Mouse (Mus musculus) ES-E14 (cell line): ENCODE measurements around the gene Ppm1k. TPM values are rescaled to one million over a fixed set of nuclear protein-coding genes. Genes with fewer than 3 reads are reported as not detected.
"Not testable (repeated sequence)": the region's sequence is repeated elsewhere in the genome, so short reads cannot be mapped to it uniquely, and the experiment has no call there.

Experiments used
- DNase-seq: peaks from one replicate; pipeline ENCODE4 v3.0.0-alpha.2; 2013; ENCODE audit warnings: low read depth, low spot score
- H3K27ac ChIP-seq: 2 replicates; pipeline ENCODE4 v1.5.1; 2012; ENCODE audit warnings: low read depth, mild to moderate bottlenecking, low read length, moderate library complexity, mixed read lengths; ENCODE audit not compliant: poor library complexity, insufficient read depth, severe bottlenecking
- H3K36me3 ChIP-seq: 2 replicates; pipeline ENCODE4 v1.6.1; 2012; ENCODE audit warnings: mild to moderate bottlenecking, low read length, moderate library complexity, mixed read lengths; ENCODE audit not compliant: control insufficient read depth, poor library complexity, insufficient read depth, severe bottlenecking
- H3K4me1 ChIP-seq, 2 experiments: fragments of 150-350 bp in 1 of 2; sonication (generic) in 1 of 2; 2 replicates each; pipeline ENCODE4 v1.6.1; 2012; ENCODE audit warnings: low read length in 2 of 2, mild to moderate bottlenecking in 1 of 2, mixed read lengths in 1 of 2; ENCODE audit not compliant: control insufficient read depth in 2 of 2, insufficient read depth in 2 of 2, poor library complexity in 1 of 2
- H3K4me3 ChIP-seq, 2 experiments: fragments of 150-350 bp in 1 of 2; sonication (generic) in 1 of 2; 2 replicates each; pipeline ENCODE4 v1.5.1; 2012; ENCODE audit warnings: low read length in 2 of 2, low read depth in 1 of 2, mild to moderate bottlenecking in 1 of 2, mixed read lengths in 1 of 2; ENCODE audit not compliant: insufficient read depth in 1 of 2, poor library complexity in 1 of 2, severe bottlenecking in 1 of 2
- H3K9ac ChIP-seq: 2 replicates; pipeline ENCODE4 v1.6.1; 2012; ENCODE audit warnings: low read depth, mild to moderate bottlenecking, low read length, mixed read lengths; ENCODE audit not compliant: poor library complexity, insufficient read depth, severe bottlenecking
- H3K9me3 ChIP-seq: fragments of 150-350 bp; sonication (generic); 2 replicates; pipeline ENCODE4 v1.6.1; 2012; ENCODE audit warnings: low read depth, mild to moderate bottlenecking, low read length; ENCODE audit not compliant: control insufficient read depth, insufficient read depth
- CHD2 ChIP-seq: IDR thresholded peaks from 2 replicates; pipeline ENCODE4 v1.6.1; 2014; ENCODE audit warnings: mild to moderate bottlenecking, low read depth, low read length, inconsistent platforms
- HCFC1 ChIP-seq: IDR thresholded peaks from 2 replicates; pipeline ENCODE4 v1.6.1; 2012; ENCODE audit warnings: low read length, inconsistent platforms, borderline replicate concordance; ENCODE audit not compliant: insufficient read depth
- MAFK ChIP-seq: IDR thresholded peaks from 2 replicates; pipeline ENCODE4 v1.6.1; 2014; ENCODE audit warnings: mild to moderate bottlenecking, low read depth, low read length, inconsistent platforms; ENCODE audit not compliant: insufficient read depth
- ZC3H11A ChIP-seq: IDR thresholded peaks from 2 replicates; pipeline ENCODE4 v1.6.1; 2012; ENCODE audit warnings: low read depth, mild to moderate bottlenecking, inconsistent platforms, low read length, borderline replicate concordance
- ZNF384 ChIP-seq: IDR thresholded peaks from 2 replicates; pipeline ENCODE4 v1.6.1; 2012; ENCODE audit warnings: low read depth, low read length, inconsistent platforms
- in situ Hi-C, 2 experiments: fragments of 600-800 bp; cut with MboI; formaldehyde crosslinking; loops; one replicate each; pipeline ENCODE4 v1.15.1; 2025; ENCODE audit warnings: low sequenced_read_pairs in 2 of 2, inconsistent platforms in 1 of 2; ENCODE audit not compliant: unreplicated experiment in 2 of 2
- total RNA-seq: library from RNA; depleted of rRNA; stranded (reverse); fragments of 300-350 nt; gene quantifications from 2 replicates; pipeline ENCODE4 v1.2.3, GENCODE M21; 2012; rRNA removed

The Ppm1k gene
- total RNA-seq, 1 experiment = 3.5 TPM

DNA sequence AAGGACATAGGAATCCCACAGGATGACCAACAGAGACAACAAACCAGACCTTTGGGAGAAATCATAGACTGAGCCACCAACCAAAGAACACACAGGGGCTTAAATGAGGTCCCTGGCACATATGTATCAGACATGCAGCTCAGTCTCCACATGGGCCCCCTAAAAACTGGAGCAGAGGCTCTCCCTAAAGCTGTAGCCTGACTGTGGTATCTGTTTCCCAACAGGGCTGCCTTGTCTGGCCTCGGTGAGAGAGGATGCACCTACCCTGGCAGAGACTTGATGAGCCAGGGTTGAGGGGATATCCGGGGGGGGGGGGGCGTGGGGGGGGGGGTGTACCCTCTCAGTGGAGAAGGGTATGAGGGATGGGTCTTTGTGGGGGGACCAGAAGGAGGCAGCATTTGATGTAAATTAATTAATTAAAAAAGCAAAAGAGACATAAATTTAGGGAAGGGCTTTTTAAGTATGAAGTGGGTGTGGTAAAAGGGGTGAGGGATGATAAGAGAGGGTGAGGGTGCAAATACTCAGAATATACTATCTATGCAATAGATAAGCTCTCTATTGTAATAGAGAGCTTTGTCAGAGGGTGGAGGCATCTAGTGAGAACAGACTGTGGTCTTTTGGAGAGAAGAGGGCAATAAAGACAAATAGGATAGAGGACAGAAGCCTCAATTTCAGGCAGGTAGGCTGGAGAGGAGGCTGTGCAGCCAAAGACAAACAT is 31.4 kb downstream of the Ppm1k start:
- H3K27ac ChIP-seq = no peak overlapping the region
- no peak overlapping the region for H3K9ac ChIP-seq
- no peak overlapping the region for H3K4me3 ChIP-seq
- no peak for DNase-seq
- H3K36me3 ChIP-seq = no peaks in the 10 kb centered on the region
- no peak for TF ChIP-seq CHD2
- TF ChIP-seq ZNF384 = no peak
- no peak for TF ChIP-seq MAFK
- H3K4me1 ChIP-seq = no peaks in the 10 kb centered on the region
- in situ Hi-C loops = no loop called here
- H3K9me3 ChIP-seq = no peaks in the 10 kb centered on the region

DNA sequence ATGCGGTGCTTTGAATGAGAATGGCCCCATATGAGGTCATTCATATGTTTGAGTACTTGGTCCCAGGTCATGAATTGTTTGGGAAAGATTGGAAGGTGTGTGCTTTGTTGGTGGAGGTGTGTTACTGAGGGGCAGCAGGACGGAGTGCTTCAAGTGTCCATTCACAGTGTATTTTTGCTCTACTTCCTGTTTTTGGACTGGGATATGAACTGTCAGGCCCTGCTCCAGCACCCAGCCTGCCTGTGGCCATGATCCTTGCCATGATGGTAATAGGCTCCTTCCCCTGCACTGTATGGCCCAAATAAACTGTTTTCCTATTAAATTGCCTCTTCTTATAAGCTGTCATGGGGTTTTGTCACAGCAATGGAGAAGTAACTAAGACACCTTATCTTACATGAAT is 36.1 kb downstream of the Ppm1k start:
- Histone ChIP-seq H3K4me1 (no peaks in the 10 kb centered on the region), H3K36me3 (no peaks in the 10 kb centered on the region), H3K9ac (no peak overlapping the region), H3K27ac (no peak overlapping the region), H3K9me3 (no peaks in the 10 kb centered on the region), H3K4me3 (no peak overlapping the region)
- no peak for TF ChIP-seq MAFK
- no peak for TF ChIP-seq ZC3H11A
- TF ChIP-seq HCFC1 = no peak
- no peak for TF ChIP-seq CHD2
- no peak for TF ChIP-seq ZNF384
- in situ Hi-C loops = no loop called here
- no peak for DNase-seq

GRCm38 (mm10) chr6:57468161-57468560 is 67.1 kb downstream of the Ppm1k start:
- H3K36me3 ChIP-seq, H3K4me3 ChIP-seq, DNase-seq, H3K9me3 ChIP-seq, H3K4me1 ChIP-seq, H3K27ac ChIP-seq, H3K9ac ChIP-seq, in situ Hi-C loops: not testable (repeated sequence)

Other genes starting within 250 kb of the Ppm1k start
- gene Vmn1r16, start 206.0 kb downstream of the Ppm1k start, total RNA-seq = not detected in 2 replicates
- gene Vmn1r17, start 171.7 kb downstream of the Ppm1k start, total RNA-seq = not detected in 2 replicates
- not detected in 2 replicates for gene Vmn1r18, start 139.7 kb downstream of the Ppm1k start, total RNA-seq
- gene Vmn1r19, start 131.7 kb downstream of the Ppm1k start, total RNA-seq = not detected in 2 replicates
- not detected in 2 replicates for gene Vmn1r20, start 106.5 kb downstream of the Ppm1k start, total RNA-seq
- 0.36 and 0.69 TPM in 2 replicates for gene Herc6, start 45.5 kb upstream of the Ppm1k start, total RNA-seq
- gene Pyurf, start 156.6 kb upstream of the Ppm1k start, total RNA-seq = 4.0 and 6.0 TPM in 2 replicates
- gene Lancl2, start 167.1 kb upstream of the Ppm1k start, total RNA-seq = 10.3 and 13.6 TPM in 2 replicates